Mouse (Mus musculus) testis, adult 2 months (tissue): ENCODE measurements around the gene Itgae. TPM values are rescaled to one million over a fixed set of nuclear protein-coding genes. Genes with fewer than 3 reads are reported as not detected.

Source experiments
- H3K27ac ChIP-seq: fragments of 200-500 bp; 2 replicates; pipeline ENCODE4 v1.5.1; 2012; ENCODE audit warnings: low read depth, low read length; ENCODE audit not compliant: control insufficient read depth, insufficient read depth
- H3K27me3 ChIP-seq: fragments of 200-500 bp; 2 replicates; pipeline ENCODE4 v1.6.1; 2012; ENCODE audit warnings: mild to moderate bottlenecking, low read length, moderate library complexity; ENCODE audit not compliant: control insufficient read depth, insufficient read depth
- H3K36me3 ChIP-seq: fragments of 200-500 bp; 2 replicates; pipeline ENCODE4 v1.6.1; 2012; ENCODE audit warnings: mild to moderate bottlenecking, low read length; ENCODE audit not compliant: control insufficient read depth, insufficient read depth
- H3K4me1 ChIP-seq: fragments of 200-500 bp; 2 replicates; pipeline ENCODE4 v1.6.1; 2012; ENCODE audit warnings: low read length; ENCODE audit not compliant: control insufficient read depth, insufficient read depth
- H3K4me3 ChIP-seq: fragments of 200-500 bp; 2 replicates; pipeline ENCODE4 v1.5.1; 2012; ENCODE audit warnings: low read depth, mild to moderate bottlenecking, low read length, moderate library complexity, mixed read lengths; ENCODE audit not compliant: control insufficient read depth
- CTCF ChIP-seq: fragments of 200-500 bp; IDR thresholded peaks from 2 replicates; pipeline ENCODE4 v1.5.1; 2012; ENCODE audit warnings: low read depth, mild to moderate bottlenecking, inconsistent platforms, low read length, moderate library complexity; ENCODE audit not compliant: control insufficient read depth, insufficient read depth, insufficient replicate concordance
- POLR2A ChIP-seq: fragments of 200-500 bp; IDR thresholded peaks from 2 replicates; pipeline ENCODE4 v1.6.1; 2012; ENCODE audit warnings: low read depth, mild to moderate bottlenecking, inconsistent platforms, low read length, moderate library complexity; ENCODE audit not compliant: control insufficient read depth
- polyA plus RNA-seq: library from polyadenylated mRNA; depleted of rRNA; stranded (reverse); fragments of >200 nt; gene quantifications from 2 replicates; pipeline ENCODE4 v1.2.3, GENCODE M21; 2012

Gene Itgae
- polyA plus RNA-seq, 1 experiment, result 13.7 TPM

- Histone ChIP-seq H3K27ac (no peak overlapping the region), H3K36me3 (peaks cover 1% of the 10 kb centered on the region; the same call in 1 of the 2 replicates), H3K4me1 (no peaks in the 10 kb centered on the region), H3K27me3 (no peaks in the 10 kb centered on the region), H3K4me3 (no peak overlapping the region)
- TF ChIP-seq POLR2A, result no peak
- TF ChIP-seq CTCF, result no peak
Observed at GRCm38 (mm10) chr11:73080306-73080705, 10.1 kb upstream of the Itgae start.

- Histone ChIP-seq H3K4me3 (no peak overlapping the region), H3K27ac (no peak overlapping the region), H3K36me3 (no peaks in the 10 kb centered on the region; the same call in 1 of the 2 replicates), H3K4me1 (no peaks in the 10 kb centered on the region), H3K27me3 (no peaks in the 10 kb centered on the region)
- no peak for TF ChIP-seq CTCF
- no peak for TF ChIP-seq POLR2A
Observed at GRCm38 (mm10) chr11:73084303-73084702, 6.1 kb upstream of the Itgae start.

GRCm38 (mm10) chr11:73084804-73085231, 5.6 kb upstream of the Itgae start:
- H3K36me3 ChIP-seq, result no peaks in the 10 kb centered on the region; the same call in 1 of the 2 replicates
- H3K27me3 ChIP-seq, result no peaks in the 10 kb centered on the region
- no peaks in the 10 kb centered on the region for H3K4me1 ChIP-seq
- no peak overlapping the region for H3K4me3 ChIP-seq
- no peak overlapping the region for H3K27ac ChIP-seq
- TF ChIP-seq CTCF (no peak), POLR2A (no peak)

GRCm38 (mm10) chr11:73085391-73085790, 5.0 kb upstream of the Itgae start:
- Histone ChIP-seq H3K4me1 (no peaks in the 10 kb centered on the region), H3K36me3 (no peaks in the 10 kb centered on the region; the same call in 1 of the 2 replicates), H3K4me3 (no peak overlapping the region), H3K27ac (no peak overlapping the region), H3K27me3 (no peaks in the 10 kb centered on the region)
- TF ChIP-seq POLR2A (no peak), CTCF (no peak)

GRCm38 (mm10) chr11:73087700-73088480, 2.5 kb upstream of the Itgae start:
- Histone ChIP-seq H3K4me3 (no peak overlapping the region), H3K27me3 (no peaks in the 10 kb centered on the region), H3K27ac (no peak overlapping the region), H3K36me3 (no peaks in the 10 kb centered on the region; the same call in 1 of the 2 replicates), H3K4me1 (no peaks in the 10 kb centered on the region)
- TF ChIP-seq POLR2A (no peak), CTCF (no peak)

GRCm38 (mm10) chr11:73090826-73091225, 443 bp downstream of the Itgae start:
- Histone ChIP-seq H3K27ac (no peak overlapping the region), H3K36me3 (no peaks in the 10 kb centered on the region; the same call in 1 of the 2 replicates), H3K27me3 (no peaks in the 10 kb centered on the region), H3K4me3 (no peak overlapping the region), H3K4me1 (no peaks in the 10 kb centered on the region)
- TF ChIP-seq CTCF (no peak), POLR2A (no peak)

GRCm38 (mm10) chr11:73092057-73092456, 1.7 kb downstream of the Itgae start:
- Histone ChIP-seq H3K27me3 (no peaks in the 10 kb centered on the region), H3K36me3 (no peaks in the 10 kb centered on the region), H3K4me1 (no peaks in the 10 kb centered on the region), H3K4me3 (no peak overlapping the region), H3K27ac (no peak overlapping the region)
- TF ChIP-seq CTCF, result no peak
- no peak for TF ChIP-seq POLR2A
